Mouse (Mus musculus): Measurements from ENCODE around the gene Prpf4. TPM values are rescaled to one million over a fixed set of nuclear protein-coding genes. Genes with fewer than 3 reads are reported as not detected.

Gene Prpf4
- polyA plus RNA-seq, 1 experiment from 2014 or later, result 25.2 TPM

DNA sequence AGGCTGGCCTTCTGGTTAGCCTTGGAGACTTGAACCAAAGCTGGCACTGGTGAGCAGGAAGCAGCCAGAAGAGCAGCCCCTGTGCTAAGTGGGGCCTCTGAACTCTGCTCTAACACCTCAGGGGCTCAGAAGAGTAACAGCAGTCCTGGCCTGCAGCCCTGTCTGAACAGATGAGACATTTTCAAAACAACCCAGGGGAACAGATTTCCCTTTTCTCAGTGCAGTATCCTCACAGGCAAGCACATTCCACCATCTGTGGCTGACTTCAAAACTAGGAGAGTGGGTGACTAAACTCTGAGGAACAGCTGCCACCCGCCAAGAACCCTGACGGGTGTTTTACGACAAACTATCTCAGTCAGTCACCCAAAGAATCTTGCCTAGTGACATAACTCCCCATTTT lies 50.5 kb downstream of the Prpf4 start:
- ATAC-seq (ENCODE audit: low FRiP score, low TSS enrichment), result no peak
- Histone ChIP-seq H3K36me3 (ENCODE audit: insufficient read depth, low read length) (0 out of 2 replicates have a peak, but pooled peaks cover 4% of the 10 kb centered on the region), H3K27ac (ENCODE audit: low read length) (no peak overlapping the region), H3K9me3 (ENCODE audit: low read length) (no peaks in the 10 kb centered on the region), H3K4me1 (ENCODE audit: insufficient read depth, low read length) (no peaks in the 10 kb centered on the region), H3K9ac (replicated peaks; ENCODE audit: low read length) (no peak overlapping the region), H3K27me3 (ENCODE audit: insufficient read depth, low read length) (no peaks in the 10 kb centered on the region), H3K4me2 (replicated peaks; ENCODE audit: low read depth, low read length) (no peak overlapping the region), H3K4me3 (ENCODE audit: low read length) (no peak overlapping the region)
- WGBS, result 72% methylated on average over 3 of the region's 3 CpGs

DNA sequence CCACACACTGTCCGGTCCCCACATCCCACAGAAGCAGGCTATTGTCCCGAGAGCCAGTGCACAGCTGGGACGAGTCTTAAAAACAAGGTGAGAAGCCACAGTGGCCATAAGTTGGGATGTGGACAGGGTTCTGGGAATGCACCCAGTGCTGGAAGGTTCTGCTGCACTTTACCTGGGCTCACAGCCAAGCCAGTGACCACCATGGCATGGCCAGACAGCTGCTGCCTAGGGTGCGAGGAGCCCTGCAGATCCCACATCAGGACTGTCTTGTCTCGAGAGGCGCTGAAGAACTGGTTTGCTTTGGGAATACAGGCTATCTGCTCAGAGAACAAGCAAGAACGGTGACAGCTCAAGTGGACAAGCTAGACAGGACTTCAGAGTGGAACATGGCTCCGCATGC lies 51.8 kb downstream of the Prpf4 start:
- Histone ChIP-seq H3K4me3 (ENCODE audit: low read length) (no peak overlapping the region), H3K4me2 (replicated peaks; ENCODE audit: low read depth, low read length) (no peak overlapping the region), H3K27me3 (ENCODE audit: insufficient read depth, low read length) (no peaks in the 10 kb centered on the region), H3K36me3 (ENCODE audit: insufficient read depth, low read length) (0 out of 2 replicates have a peak, but pooled peaks cover 4% of the 10 kb centered on the region), H3K9me3 (ENCODE audit: low read length) (no peaks in the 10 kb centered on the region), H3K27ac (ENCODE audit: low read length) (no peak overlapping the region), H3K4me1 (ENCODE audit: insufficient read depth, low read length) (no peaks in the 10 kb centered on the region), H3K9ac (replicated peaks; ENCODE audit: low read length) (no peak overlapping the region)
- no peak for ATAC-seq (ENCODE audit: low FRiP score, low TSS enrichment)
- WGBS, result 88% methylated on average over 8 of the region's 8 CpGs

DNA sequence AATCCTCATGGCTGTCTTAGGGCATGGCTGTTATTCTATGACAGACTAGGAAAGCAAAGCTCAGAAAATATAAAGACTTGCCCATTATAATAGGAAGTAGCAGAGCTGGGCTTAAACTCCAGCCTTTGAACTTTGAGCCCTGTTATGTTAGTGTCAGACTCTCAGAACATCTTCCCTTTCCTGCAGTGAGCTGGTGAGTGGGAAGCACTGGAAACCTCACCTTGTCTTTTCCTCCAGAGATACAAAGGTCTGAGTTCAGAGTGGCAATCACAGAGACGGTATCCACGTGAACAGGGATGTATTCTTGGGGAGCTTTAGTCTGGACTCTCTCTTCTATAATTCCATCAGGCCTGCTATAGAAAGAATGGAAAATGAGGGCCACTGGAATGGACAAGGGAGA lies 54.5 kb downstream of the Prpf4 start:
- no peak overlapping the region for H3K4me2 ChIP-seq (replicated peaks; ENCODE audit: low read depth, low read length)
- no peaks in the 10 kb centered on the region for H3K27me3 ChIP-seq (ENCODE audit: insufficient read depth, low read length)
- no peak for ATAC-seq (ENCODE audit: low FRiP score, low TSS enrichment)
- H3K9me3 ChIP-seq (ENCODE audit: low read length), result no peaks in the 10 kb centered on the region
- 0 out of 2 replicates have a peak, but pooled peaks cover 4% of the 10 kb centered on the region for H3K36me3 ChIP-seq (ENCODE audit: insufficient read depth, low read length)
- no peak overlapping the region for H3K27ac ChIP-seq (ENCODE audit: low read length)
- no peaks in the 10 kb centered on the region for H3K4me1 ChIP-seq (ENCODE audit: insufficient read depth, low read length)
- H3K4me3 ChIP-seq (ENCODE audit: low read length), result no peak overlapping the region
- H3K9ac ChIP-seq (replicated peaks; ENCODE audit: low read length), result no peak overlapping the region
- 87% methylated on average over 2 of the region's 2 CpGs for WGBS

DNA sequence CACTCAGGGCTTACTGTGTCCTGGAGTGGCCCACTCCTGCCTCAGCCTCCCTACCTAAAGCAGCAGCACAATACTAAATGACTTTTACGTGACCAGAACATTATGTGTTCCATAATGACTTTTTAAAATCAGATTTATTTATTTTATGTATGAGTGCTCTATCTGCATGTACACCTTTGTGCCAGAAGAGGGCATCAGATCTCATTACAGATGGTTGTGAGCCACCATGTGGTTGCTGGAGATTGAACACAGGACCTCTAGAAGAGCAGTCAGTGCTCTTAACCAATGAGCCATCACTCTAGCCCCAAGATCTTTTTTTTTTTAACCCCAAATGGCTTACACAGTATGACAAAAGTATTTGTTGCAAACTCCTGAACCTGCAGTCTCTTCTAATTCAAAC lies 59.6 kb downstream of the Prpf4 start:
- Histone ChIP-seq H3K27ac (ENCODE audit: low read length) (no peak overlapping the region), H3K36me3 (ENCODE audit: insufficient read depth, low read length) (peaks cover 3% of the 10 kb centered on the region; the same call in 1 of the 2 replicates), H3K9ac (replicated peaks; ENCODE audit: low read length) (no peak overlapping the region), H3K9me3 (ENCODE audit: low read length) (peaks cover 3% of the 10 kb centered on the region; the same call in 1 of the 2 replicates), H3K4me2 (replicated peaks; ENCODE audit: low read depth, low read length) (no peak overlapping the region), H3K4me3 (ENCODE audit: low read length) (no peak overlapping the region), H3K4me1 (ENCODE audit: insufficient read depth, low read length) (peaks cover 4% of the 10 kb centered on the region; the same call in 1 of the 2 replicates), H3K27me3 (ENCODE audit: insufficient read depth, low read length) (no peaks in the 10 kb centered on the region)
- no peak for ATAC-seq (ENCODE audit: low FRiP score, low TSS enrichment)
- 97% methylated on average over 1 of the region's 1 CpGs for WGBS

DNA sequence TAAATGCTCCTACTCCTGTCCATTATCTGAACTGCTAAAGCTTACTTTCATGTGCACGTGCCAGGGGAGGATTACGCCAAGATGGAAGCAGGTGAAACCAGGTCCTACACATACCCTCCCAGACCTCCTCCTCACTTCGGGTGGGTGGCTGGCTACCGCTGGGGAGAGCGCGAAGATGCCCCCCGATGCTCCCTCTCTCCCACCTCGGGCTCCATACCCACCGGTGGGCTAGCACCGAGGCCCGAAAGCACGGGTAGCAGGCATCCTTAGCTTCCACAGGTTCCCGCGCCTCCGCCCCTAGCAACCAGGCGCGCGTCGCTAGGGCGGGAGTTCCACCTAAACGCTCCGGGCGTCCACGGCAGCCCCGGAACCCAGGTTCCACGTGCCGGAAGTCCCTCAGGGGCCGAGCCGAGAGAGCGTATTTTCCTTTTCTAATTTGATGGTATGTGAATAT lies 62.0 kb downstream of the Prpf4 start, which contains the start of gene Wdr31:
Gene Wdr31 (minus strand): TSS at position 299 of the 454 bp plus-strand sequence.
- peak; percentile 94 for ATAC-seq (ENCODE audit: low FRiP score, low TSS enrichment)
- H3K9me3 ChIP-seq (ENCODE audit: low read length), result peaks cover 3% of the 10 kb centered on the region; the same call in 1 of the 2 replicates
- peaks cover 4% of the 10 kb centered on the region; the same call in 1 of the 2 replicates for H3K4me1 ChIP-seq (ENCODE audit: insufficient read depth, low read length)
- peak within 1 kb of the TSS; percentile 64 for H3K4me3 ChIP-seq (ENCODE audit: low read length)
- peak within 1 kb of the TSS; percentile 65 for H3K4me2 ChIP-seq (replicated peaks; ENCODE audit: low read depth, low read length)
- peaks cover 3% of the 10 kb centered on the region; the same call in 1 of the 2 replicates for H3K36me3 ChIP-seq (ENCODE audit: insufficient read depth, low read length)
- no peaks in the 10 kb centered on the region for H3K27me3 ChIP-seq (ENCODE audit: insufficient read depth, low read length)
- H3K27ac ChIP-seq (ENCODE audit: low read length), result no peak within 1 kb of the TSS
- WGBS, result under 1% methylated on average over 30 of the region's 30 CpGs
- peak within 1 kb of the TSS; percentile 77 for H3K9ac ChIP-seq (replicated peaks; ENCODE audit: low read length)

DNA sequence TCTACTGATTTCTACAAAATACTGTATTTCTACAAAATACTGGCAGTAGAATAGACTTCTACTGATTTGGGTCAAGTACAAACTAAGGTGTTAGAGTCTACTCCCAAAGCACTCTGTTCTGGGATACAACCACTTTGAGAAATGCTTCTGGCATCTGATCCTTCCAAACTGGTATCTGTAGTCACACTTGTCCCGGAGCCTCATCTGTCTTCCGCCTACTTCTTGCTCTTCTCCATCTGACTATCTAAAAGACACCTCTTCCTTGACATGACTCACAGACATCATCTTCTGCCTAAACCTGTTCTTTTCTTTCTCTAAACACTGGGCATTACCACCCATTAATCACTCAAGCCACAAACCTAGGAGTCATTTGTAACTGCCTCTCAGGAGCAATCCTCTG lies 63.5 kb downstream of the Prpf4 start:
- H3K27me3 ChIP-seq (ENCODE audit: insufficient read depth, low read length), result no peaks in the 10 kb centered on the region
- H3K4me2 ChIP-seq (replicated peaks; ENCODE audit: low read depth, low read length), result no peak overlapping the region
- WGBS, result 97% methylated on average over 2 of the region's 2 CpGs

DNA sequence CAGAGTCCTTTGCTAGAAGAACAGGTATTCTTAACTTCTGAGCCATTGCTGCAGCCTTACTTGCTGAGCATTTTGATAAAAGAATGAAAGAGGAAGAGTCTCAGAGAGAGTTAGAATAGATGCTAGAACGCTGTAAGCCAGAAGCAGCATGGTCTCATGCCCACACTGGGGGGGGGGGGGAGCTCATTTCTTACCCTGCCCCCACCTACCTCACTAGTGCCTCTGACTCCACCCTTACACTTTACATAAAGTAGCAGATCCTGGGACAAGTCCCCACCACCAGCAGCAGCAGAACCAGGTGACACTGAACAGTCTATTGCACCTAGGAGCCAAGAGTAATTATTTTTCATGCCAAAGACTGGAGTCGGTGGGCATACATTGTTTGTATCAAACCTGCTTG lies 66.5 kb downstream of the Prpf4 start:
- Histone ChIP-seq H3K27me3 (ENCODE audit: insufficient read depth, low read length) (no peaks in the 10 kb centered on the region), H3K9ac (replicated peaks; ENCODE audit: low read length) (no peak overlapping the region), H3K4me3 (ENCODE audit: low read length) (no peak overlapping the region), H3K27ac (ENCODE audit: low read length) (peak overlapping the region; percentile 2; the same call in 1 of the 2 replicates), H3K4me2 (replicated peaks; ENCODE audit: low read depth, low read length) (no peak overlapping the region), H3K4me1 (ENCODE audit: insufficient read depth, low read length) (peaks cover 9% of the 10 kb centered on the region), H3K9me3 (ENCODE audit: low read length) (no peaks in the 10 kb centered on the region), H3K36me3 (ENCODE audit: insufficient read depth, low read length) (no peaks in the 10 kb centered on the region)
- ATAC-seq (ENCODE audit: low FRiP score, low TSS enrichment), result peak; percentile 10; the same call in 1 of the 2 replicates
- 61% methylated on average over 2 of the region's 2 CpGs for WGBS

More for the DNA sequence above, 63.5 kb downstream of the Prpf4 start:
- H3K9me3 ChIP-seq (ENCODE audit: low read length), result peaks cover 3% of the 10 kb centered on the region; the same call in 1 of the 2 replicates
- ATAC-seq (ENCODE audit: low FRiP score, low TSS enrichment), result no peak
- no peak overlapping the region for H3K27ac ChIP-seq (ENCODE audit: low read length)
- H3K36me3 ChIP-seq (ENCODE audit: insufficient read depth, low read length), result peaks cover 3% of the 10 kb centered on the region; the same call in 1 of the 2 replicates
- no peak overlapping the region for H3K9ac ChIP-seq (replicated peaks; ENCODE audit: low read length)
- no peak overlapping the region for H3K4me3 ChIP-seq (ENCODE audit: low read length)
- H3K4me1 ChIP-seq (ENCODE audit: insufficient read depth, low read length), result peaks cover 6% of the 10 kb centered on the region; the same call in 1 of the 2 replicates

DNA sequence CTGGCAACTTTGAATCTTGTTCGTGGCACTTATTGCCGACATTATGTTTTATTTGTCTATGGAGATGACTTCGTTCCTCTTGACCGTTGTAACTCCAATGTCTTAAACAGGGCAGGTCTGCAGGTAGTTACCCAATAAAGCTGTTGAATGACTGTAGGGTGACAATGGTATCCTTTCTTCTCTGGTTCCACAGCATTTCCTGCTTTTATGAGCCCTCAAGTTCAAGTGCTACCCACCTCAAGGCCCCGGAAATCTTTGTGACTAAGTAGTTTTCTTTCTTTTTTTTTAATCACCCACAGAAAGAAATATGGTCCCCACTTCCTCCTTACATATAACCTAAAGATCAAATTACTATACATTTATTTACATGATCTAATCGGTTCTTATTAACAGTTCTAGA lies 67.2 kb downstream of the Prpf4 start:
- no peak for ATAC-seq (ENCODE audit: low FRiP score, low TSS enrichment)
- Histone ChIP-seq H3K9me3 (ENCODE audit: low read length) (no peaks in the 10 kb centered on the region), H3K36me3 (ENCODE audit: insufficient read depth, low read length) (no peaks in the 10 kb centered on the region), H3K4me2 (replicated peaks; ENCODE audit: low read depth, low read length) (no peak overlapping the region), H3K9ac (replicated peaks; ENCODE audit: low read length) (no peak overlapping the region), H3K27ac (ENCODE audit: low read length) (peak overlapping the region; percentile 2; the same call in 1 of the 2 replicates), H3K27me3 (ENCODE audit: insufficient read depth, low read length) (no peaks in the 10 kb centered on the region), H3K4me1 (ENCODE audit: insufficient read depth, low read length) (peaks cover 9% of the 10 kb centered on the region), H3K4me3 (ENCODE audit: low read length) (no peak overlapping the region)
- WGBS, result 79% methylated on average over 6 of the region's 6 CpGs

Other genes with a start within 250 kb of the Prpf4 start
- 10.8 and 12.0 TPM in 2 replicates for gene Zfp37, start 177.8 kb upstream of the Prpf4 start, polyA plus RNA-seq (2015; fragmentation: Nextera tagmentation; extraction: Ambion mirVana)
- gene Slc31a2, start 146.2 kb upstream of the Prpf4 start, polyA plus RNA-seq (2015; fragmentation: Nextera tagmentation; extraction: Ambion mirVana), result 30.7 and 31.9 TPM in 2 replicates
- 26.2 and 29.2 TPM in 2 replicates for gene Fkbp15, start 48.2 kb upstream of the Prpf4 start, polyA plus RNA-seq (2015; fragmentation: Nextera tagmentation; extraction: Ambion mirVana)
- gene Slc31a1, start 48.1 kb upstream of the Prpf4 start, polyA plus RNA-seq (2015; fragmentation: Nextera tagmentation; extraction: Ambion mirVana), result 60.3 and 61.2 TPM in 2 replicates
- 147 and 149 TPM in 2 replicates for gene Cdc26, start 155 bp upstream of the Prpf4 start, polyA plus RNA-seq (2015; fragmentation: Nextera tagmentation; extraction: Ambion mirVana)
- 0.40 and 0.95 TPM in 2 replicates for gene Rnf183, start 26.5 kb downstream of the Prpf4 start, polyA plus RNA-seq (2015; fragmentation: Nextera tagmentation; extraction: Ambion mirVana)
- 13.2 and 14.3 TPM in 2 replicates for gene Wdr31, start 62.1 kb downstream of the Prpf4 start, polyA plus RNA-seq (2015; fragmentation: Nextera tagmentation; extraction: Ambion mirVana)
- gene Bspry, start 71.3 kb downstream of the Prpf4 start, polyA plus RNA-seq (2015; fragmentation: Nextera tagmentation; extraction: Ambion mirVana), result 25.9 and 28.3 TPM in 2 replicates
- 17.3 and 20.6 TPM in 2 replicates for gene Hdhd3, start 94.7 kb downstream of the Prpf4 start, polyA plus RNA-seq (2015; fragmentation: Nextera tagmentation; extraction: Ambion mirVana)
- gene Alad, start 111.1 kb downstream of the Prpf4 start, polyA plus RNA-seq (2015; fragmentation: Nextera tagmentation; extraction: Ambion mirVana), result 108 and 113 TPM in 2 replicates
- 97.0 and 102 TPM in 2 replicates for gene Pole3, start 116.3 kb downstream of the Prpf4 start, polyA plus RNA-seq (2015; fragmentation: Nextera tagmentation; extraction: Ambion mirVana)
- gene 4933430I17Rik, start 116.6 kb downstream of the Prpf4 start, polyA plus RNA-seq (2015; fragmentation: Nextera tagmentation; extraction: Ambion mirVana), result 0.49 and 0.67 TPM in 2 replicates
- 57.7 and 62.0 TPM in 2 replicates for gene Rgs3, start 151.1 kb downstream of the Prpf4 start, polyA plus RNA-seq (2015; fragmentation: Nextera tagmentation; extraction: Ambion mirVana)